Mouse (Mus musculus) bone marrow, adult 2 months (tissue): ENCODE measurements around the gene Slc25a33. TPM values are rescaled to one million over a fixed set of nuclear protein-coding genes. Genes with fewer than 3 reads are reported as not detected.

Source experiments
- H3K27ac ChIP-seq: fragments of 200-500 bp; 2 replicates; pipeline ENCODE4 v1.5.1; 2012; ENCODE audit warnings: low read depth, mild to moderate bottlenecking, control low read depth, inconsistent platforms, low read length; ENCODE audit not compliant: control insufficient read depth, poor library complexity, insufficient read depth
- H3K4me1 ChIP-seq: fragments of 200-500 bp; 2 replicates; pipeline ENCODE4 v1.6.1; 2011; ENCODE audit warnings: low read length; ENCODE audit not compliant: control insufficient read depth, insufficient read depth
- H3K4me3 ChIP-seq: fragments of 200-500 bp; replicated peaks from 2 replicates; pipeline ENCODE3; 2011; ENCODE audit warnings: mild to moderate bottlenecking, low read depth, low read length, control low read depth; ENCODE audit not compliant: control insufficient read depth
- CTCF ChIP-seq: fragments of 200-500 bp; IDR thresholded peaks from 2 replicates; pipeline ENCODE4 v1.5.1; 2011; ENCODE audit warnings: low read length, control low read depth; ENCODE audit not compliant: control insufficient read depth, insufficient read depth
- POLR2A ChIP-seq: fragments of 200-500 bp; IDR thresholded peaks from 2 replicates; pipeline ENCODE4 v1.6.1; 2011; ENCODE audit warnings: low read depth, mild to moderate bottlenecking, control low read depth, low read length, borderline replicate concordance; ENCODE audit not compliant: control insufficient read depth
- WGBS: fragments of 180-500 bp; shearing (Covaris S2); methylation state at CpG from one replicate; pipeline ENCODE4 v1.1.7; 2018; 5-methylcytosine and 5-hydroxymethylcytosine counted together
- polyA plus RNA-seq: library from polyadenylated mRNA; stranded (reverse); fragments of >200 nt; gene quantifications from 2 replicates; pipeline ENCODE4 v1.2.4, GENCODE M21; 2011; ENCODE audit warnings: low replicate concordance; ENCODE audit not compliant: missing spikeins, insufficient read depth, insufficient read length

The Slc25a33 gene
- polyA plus RNA-seq, 1 experiment, result 4.3 TPM

- peaks cover 8% of the 10 kb centered on the region for H3K4me1 ChIP-seq
- peak overlapping the region; percentile 62 for H3K27ac ChIP-seq
- TF ChIP-seq POLR2A (no peak), CTCF (no peak)
- peak overlapping the region; percentile 10 for H3K4me3 ChIP-seq
- 73% methylated on average over 4 of the region's 4 CpGs for WGBS
Measured at GRCm38 (mm10) chr4:149791470-149791869, 17.4 kb upstream of the Slc25a33 start.

- no peak for TF ChIP-seq CTCF
- no peak for TF ChIP-seq POLR2A
- peak overlapping the region; percentile 62 for H3K27ac ChIP-seq
- peaks cover 8% of the 10 kb centered on the region for H3K4me1 ChIP-seq
- WGBS, result 80% methylated on average over 2 of the region's 2 CpGs
- peak overlapping the region; percentile 30 for H3K4me3 ChIP-seq
Measured at GRCm38 (mm10) chr4:149790969-149791368, 16.9 kb upstream of the Slc25a33 start.

DNA sequence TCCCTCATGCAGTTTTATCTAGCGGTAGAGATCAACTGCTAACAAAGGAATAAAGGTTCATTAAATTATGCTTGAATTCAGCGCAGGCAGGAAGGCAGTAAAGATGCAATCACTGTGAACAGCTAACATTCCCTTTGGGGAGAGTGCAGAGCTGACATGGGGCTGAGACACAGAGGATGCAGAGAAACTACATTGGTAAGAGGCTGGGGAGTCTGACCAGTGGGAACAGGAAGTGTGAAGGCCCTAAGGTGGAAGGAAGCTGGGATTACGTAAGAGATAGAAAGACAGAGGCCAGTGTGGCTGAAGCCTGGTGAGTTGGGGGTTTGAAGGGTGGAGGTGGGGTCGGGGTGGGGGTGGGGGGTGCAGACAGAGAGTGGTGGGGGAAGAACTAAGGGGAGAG, 16.5 kb upstream of the Slc25a33 start:
- TF ChIP-seq POLR2A, result no peak
- TF ChIP-seq CTCF, result no peak
- no peak overlapping the region for H3K4me3 ChIP-seq
- H3K4me1 ChIP-seq, result peaks cover 8% of the 10 kb centered on the region
- peak overlapping the region; percentile 65; the same call in 1 of the 2 replicates for H3K27ac ChIP-seq
- WGBS, result 25% methylated on average over 4 of the region's 4 CpGs

DNA sequence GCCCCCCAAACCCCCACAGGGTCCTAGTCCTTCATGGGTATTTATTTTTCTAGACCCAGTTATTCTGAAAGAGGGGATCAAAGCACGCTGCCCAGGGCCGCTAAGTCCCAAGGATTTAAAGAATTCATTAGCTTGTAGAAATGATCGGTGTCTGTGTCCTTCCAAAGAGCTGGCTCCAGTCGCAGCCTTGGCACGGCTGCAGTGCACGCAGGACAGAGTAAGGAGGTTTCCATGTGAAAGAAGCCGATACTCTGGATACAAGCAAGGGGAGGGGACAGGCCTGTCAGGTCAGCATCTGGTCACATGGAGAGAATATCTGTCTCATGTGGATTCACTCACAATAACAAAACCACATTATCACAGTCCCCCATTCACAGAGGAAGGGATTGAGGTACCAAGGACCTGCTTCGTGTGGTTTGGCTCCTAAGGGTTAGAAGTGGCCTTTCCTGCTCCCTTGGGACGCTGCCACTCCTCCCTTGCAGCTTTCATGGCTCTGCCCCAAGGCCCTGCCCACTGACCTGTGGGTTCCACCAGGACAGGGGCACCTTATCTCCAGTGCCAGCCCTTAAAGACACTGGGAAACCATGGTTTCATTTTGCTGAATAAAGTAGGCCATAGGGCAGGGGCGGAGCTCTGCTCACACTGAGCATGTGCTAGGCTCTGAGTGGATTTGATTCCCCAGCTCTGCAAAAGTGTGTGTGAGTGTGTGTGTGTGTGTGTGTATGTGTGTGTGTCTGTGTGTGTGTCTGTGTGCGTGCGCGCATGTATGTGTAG, 15.5 kb upstream of the Slc25a33 start:
- WGBS, result 78% methylated on average over 13 of the region's 13 CpGs
- Histone ChIP-seq H3K4me1 (peaks cover 8% of the 10 kb centered on the region), H3K27ac (peak overlapping the region; percentile 65), H3K4me3 (no peak overlapping the region)
- TF ChIP-seq POLR2A, result no peak
- TF ChIP-seq CTCF, result no peak

- TF ChIP-seq CTCF (no peak), POLR2A (no peak)
- Histone ChIP-seq H3K4me3 (no peak overlapping the region), H3K27ac (no peak overlapping the region), H3K4me1 (peaks cover 6% of the 10 kb centered on the region)
- 77% methylated on average over 5 of the region's 5 CpGs for WGBS
Measured at GRCm38 (mm10) chr4:149784901-149785300, 10.8 kb upstream of the Slc25a33 start.

DNA sequence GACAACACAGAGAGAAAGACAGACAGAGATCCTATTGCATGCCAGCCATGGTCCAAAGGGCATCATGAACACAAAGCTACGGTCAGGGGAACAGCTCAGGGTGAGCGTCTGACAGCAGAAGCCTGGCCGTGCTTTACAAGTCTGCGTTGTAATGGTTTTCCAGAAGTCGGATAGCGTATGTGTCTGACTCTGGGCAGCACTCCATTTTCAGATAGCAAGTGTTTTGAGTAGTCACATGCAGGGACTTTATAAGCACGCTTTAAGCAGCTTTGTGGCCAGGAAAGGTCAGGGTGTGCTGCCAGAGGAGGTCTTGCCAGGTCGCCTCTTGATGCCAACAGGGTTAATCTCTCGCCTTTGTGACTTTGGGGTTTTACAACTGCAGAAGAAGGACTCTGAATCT, 10.3 kb upstream of the Slc25a33 start:
- Histone ChIP-seq H3K4me1 (peaks cover 4% of the 10 kb centered on the region; the same call in 1 of the 2 replicates), H3K27ac (no peak overlapping the region)

DNA sequence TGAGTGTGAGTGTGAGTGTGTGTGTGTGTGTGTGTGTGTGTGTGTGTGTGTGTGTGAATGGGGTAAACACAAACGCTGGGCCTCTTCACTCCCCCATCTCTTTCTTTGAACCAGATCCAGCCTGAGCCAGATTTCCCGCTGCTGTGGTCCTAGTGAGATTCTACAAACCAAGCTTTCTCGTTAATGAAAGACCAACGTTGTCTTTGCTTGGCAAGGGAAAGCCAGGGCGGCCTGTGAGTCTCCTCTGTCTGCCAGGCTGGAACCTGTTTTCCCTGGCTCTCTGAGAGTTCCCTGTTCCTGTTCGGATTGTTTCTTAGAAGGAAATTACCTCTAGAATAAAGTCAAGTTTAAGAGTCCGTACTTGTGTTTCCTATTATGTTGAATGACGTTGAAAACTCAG, 8.9 kb upstream of the Slc25a33 start:
- TF ChIP-seq CTCF (no peak), POLR2A (no peak)
- Histone ChIP-seq H3K27ac (no peak overlapping the region), H3K4me3 (no peak overlapping the region), H3K4me1 (peaks cover 5% of the 10 kb centered on the region; the same call in 1 of the 2 replicates)
- 76% methylated on average over 8 of the region's 8 CpGs for WGBS

More for the DNA sequence above, 10.3 kb upstream of the Slc25a33 start:
- H3K4me3 ChIP-seq, result no peak overlapping the region
- 90% methylated on average over 9 of the region's 9 CpGs for WGBS
- TF ChIP-seq POLR2A (no peak), CTCF (no peak)

GRCm38 (mm10) chr4:149780565-149781356, 6.7 kb upstream of the Slc25a33 start:
- H3K4me1 ChIP-seq, result peaks cover 5% of the 10 kb centered on the region; the same call in 1 of the 2 replicates
- no peak for TF ChIP-seq POLR2A
- TF ChIP-seq CTCF, result no peak
- H3K4me3 ChIP-seq, result peak overlapping the region; percentile 24
- 9% methylated on average over 13 of the region's 13 CpGs for WGBS
- H3K27ac ChIP-seq, result peak overlapping the region; percentile 31
